Mouse (Mus musculus) T-helper 17 cell (primary cell): ENCODE measurements around the gene Trim41.

ENCODE experiments used
- in situ Hi-C, 2 experiments: fragments of 300-600 bp; cut with MboI, MseI; formaldehyde crosslinking; loops; 1 replicate in 1 of 2; 2 replicates in 1 of 2; pipeline ENCODE4 v1.15.1; 2025; ENCODE audit warnings: high pct_unique_total_duplicates in 2 of 2

Gene Trim41

DNA sequence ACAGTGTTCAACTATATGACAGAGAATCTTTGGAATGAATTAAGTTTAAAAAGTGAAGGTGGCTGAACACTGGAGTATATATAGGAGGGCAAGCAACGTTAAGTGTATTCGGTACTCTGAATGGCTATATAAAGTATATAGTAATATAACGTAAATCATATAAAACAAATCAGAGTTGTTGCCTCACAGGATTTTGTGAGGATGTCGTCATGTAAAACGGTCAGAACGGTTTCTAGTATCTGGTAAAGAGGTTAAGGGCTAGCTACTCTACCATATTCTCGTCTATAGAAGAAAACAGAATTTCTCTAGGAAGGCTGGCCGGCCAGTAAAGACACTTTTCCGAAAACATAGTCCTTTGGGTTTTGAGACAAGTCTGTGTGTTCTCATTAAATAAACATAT lies 641 bp upstream of the Trim41 start:
- in situ Hi-C loops = loop anchor here in 1 of 2 experiments (25.0 kb wide), 1 partner anchor 895 kb away; the partner anchor contains the start of gene Cnot6

GRCm38 (mm10) chr11:48816281-48816781 lies 822 bp downstream of the Trim41 start:
- in situ Hi-C loops = loop anchor here in 1 of 2 experiments (25.0 kb wide), 1 partner anchor 896 kb away; the partner anchor contains the start of gene Cnot6

GRCm38 (mm10) chr11:48815851-48816250 lies 1.3 kb downstream of the Trim41 start:
- in situ Hi-C loops = loop anchor here in 1 of 2 experiments (25.0 kb wide), 1 partner anchor 896 kb away; the partner anchor contains the start of gene Cnot6

- in situ Hi-C loops = loop anchor here in 1 of 2 experiments (25.0 kb wide), 1 partner anchor 899 kb away; the partner anchor contains the start of gene Cnot6
Measured at GRCm38 (mm10) chr11:48813782-48814181, 3.4 kb downstream of the Trim41 start.

DNA sequence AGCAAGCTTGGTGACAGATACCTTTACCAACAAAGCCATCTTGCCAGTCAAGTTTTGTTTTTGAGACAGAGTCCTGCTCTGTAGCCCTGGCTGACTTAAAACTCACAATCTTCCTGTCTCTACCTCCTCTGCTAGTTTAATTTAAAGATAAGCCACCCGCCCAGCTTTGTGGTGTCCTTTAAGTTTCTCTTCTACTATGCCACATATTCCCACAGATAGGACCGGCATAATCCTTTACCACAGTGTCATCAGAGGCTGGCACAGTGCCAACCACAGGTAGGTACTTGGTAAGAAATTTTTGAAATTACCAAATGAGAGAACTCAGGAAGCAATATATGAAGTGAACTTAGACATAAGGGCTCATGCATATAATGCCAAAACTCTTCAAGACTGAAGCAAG lies 7.0 kb downstream of the Trim41 start:
- in situ Hi-C loops = loop anchor here in 1 of 2 experiments (25.0 kb wide), 1 partner anchor 902 kb away; the partner anchor contains the start of gene Cnot6

GRCm38 (mm10) chr11:48809434-48809830 lies 7.7 kb downstream of the Trim41 start:
- in situ Hi-C loops = loop anchor here (10.0 to 25.0 kb wide), 2 partner anchors 395 to 903 kb away; partner anchors contain the start of genes Cnot6 (in 1 of the 2) and Zfp62 (in 1 of the 2)

DNA sequence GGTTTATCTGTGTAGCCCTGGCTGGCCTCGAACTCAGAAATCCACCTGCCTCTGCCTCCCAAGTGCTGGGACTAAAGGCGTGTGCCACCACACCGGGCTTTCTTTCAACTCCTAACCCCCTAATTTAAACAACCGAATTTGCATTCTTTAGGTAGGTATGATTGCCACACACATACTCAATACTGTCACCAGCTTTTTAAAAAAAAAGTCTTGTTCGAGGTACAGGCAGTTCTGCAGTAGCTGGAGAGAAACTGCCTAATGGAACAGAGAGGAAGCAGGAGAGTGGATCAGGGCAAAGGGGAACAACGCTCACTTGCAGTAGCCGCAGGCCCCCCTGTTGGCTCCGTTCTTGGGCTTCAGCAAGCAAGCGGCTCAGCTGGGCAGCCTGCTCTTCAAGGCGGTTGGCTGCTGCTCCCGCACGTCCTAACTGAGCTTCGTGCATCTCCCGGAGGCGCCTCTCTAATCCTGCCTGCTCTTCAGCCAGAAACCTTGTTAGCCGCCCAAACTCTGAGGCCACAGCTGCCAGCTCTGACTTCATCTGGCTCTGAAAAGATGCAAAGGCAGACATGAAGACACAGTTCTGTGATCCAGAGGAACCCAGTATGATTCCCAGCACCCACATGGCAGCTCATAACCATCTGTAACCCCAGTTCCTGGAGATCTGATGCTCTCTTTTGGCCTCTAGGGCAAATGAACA lies 8.3 kb downstream of the Trim41 start:
- in situ Hi-C loops = loop anchor here (10.0 to 25.0 kb wide), 2 partner anchors 396 to 903 kb away; partner anchors contain the start of genes Cnot6 (in 1 of the 2) and Zfp62 (in 1 of the 2)

- in situ Hi-C loops = loop anchor here (10.0 to 25.0 kb wide), 2 partner anchors 397 to 904 kb away; partner anchors contain the start of genes Cnot6 (in 1 of the 2) and Zfp62 (in 1 of the 2)
Measured at GRCm38 (mm10) chr11:48808304-48808646, 8.9 kb downstream of the Trim41 start.

DNA sequence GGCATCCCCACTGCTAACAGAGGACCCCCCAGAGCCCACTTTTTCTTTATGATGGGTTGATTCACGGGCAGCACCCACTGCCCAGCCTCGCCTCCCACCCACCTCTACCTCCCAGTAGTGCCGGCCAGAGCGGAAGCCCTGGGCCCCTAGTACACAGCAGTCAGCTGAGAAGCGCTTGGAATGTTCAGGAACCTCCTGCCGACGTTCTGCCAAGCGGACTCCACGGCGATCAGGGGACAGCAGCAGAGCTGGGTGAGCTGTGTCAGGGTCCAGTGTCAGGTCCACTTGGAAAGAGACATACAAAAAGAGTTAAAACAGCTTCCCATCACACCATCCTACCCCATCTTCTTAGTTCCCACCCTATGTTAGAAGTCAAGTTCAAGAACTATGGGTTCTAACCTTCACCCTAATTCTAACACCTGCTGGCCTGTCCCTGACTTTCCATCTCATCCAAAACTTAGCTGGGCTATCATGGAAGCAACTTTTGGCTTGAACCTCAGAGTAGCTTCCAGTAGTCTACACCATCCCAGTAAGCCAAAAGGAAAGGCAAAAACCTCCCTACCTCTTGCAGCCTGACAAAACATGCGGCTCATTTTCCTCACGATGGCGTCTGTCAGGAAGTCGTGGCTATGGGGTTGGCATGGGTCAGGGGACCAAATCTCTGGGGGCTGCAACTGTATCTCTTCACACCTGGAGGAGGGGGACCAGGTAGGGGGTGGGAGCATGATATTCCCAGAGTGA lies 9.4 kb downstream of the Trim41 start:
- in situ Hi-C loops = loop anchor here (10.0 to 25.0 kb wide), 2 partner anchors 397 to 905 kb away; partner anchors contain the start of genes Cnot6 (in 1 of the 2) and Zfp62 (in 1 of the 2)

DNA sequence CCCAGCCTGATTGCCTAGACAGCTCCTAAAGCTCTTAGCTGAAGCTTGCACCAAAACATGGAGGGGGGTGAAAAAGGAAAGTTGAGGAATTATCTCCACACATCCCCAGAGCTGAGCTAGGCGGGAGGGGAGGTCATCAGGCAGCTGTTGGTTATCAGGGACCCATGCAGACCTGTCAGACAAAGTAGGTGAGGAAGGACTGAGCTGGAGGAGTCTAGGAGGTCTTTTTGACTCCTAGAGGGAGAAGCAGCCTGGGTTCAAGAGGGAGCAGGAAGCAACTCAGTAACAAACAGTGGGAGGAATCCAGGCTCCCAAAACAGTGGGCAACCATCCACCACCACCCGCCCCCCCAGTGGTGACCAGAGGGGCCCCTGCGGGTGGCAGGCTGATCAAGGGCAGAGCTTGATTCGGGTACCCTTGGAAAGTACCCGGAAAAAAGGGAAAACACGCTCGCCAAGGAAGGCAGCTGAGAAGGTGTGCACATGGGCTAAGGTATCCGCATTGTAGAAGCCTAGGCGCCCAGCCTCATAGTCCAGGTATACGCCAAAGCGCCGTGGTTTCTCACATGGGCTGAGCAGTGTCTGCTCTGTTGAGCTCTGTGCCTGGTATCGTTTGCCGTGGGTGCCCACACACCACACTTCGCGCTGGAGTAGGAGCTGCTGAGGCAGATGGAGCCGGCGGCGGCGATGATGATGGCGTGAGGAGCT lies 10.1 kb downstream of the Trim41 start:
- in situ Hi-C loops = loop anchor here (10.0 to 25.0 kb wide), 2 partner anchors 398 to 905 kb away; partner anchors contain the start of genes Cnot6 (in 1 of the 2) and Zfp62 (in 1 of the 2)

GRCm38 (mm10) chr11:48804922-48805321 lies 12.2 kb downstream of the Trim41 start:
- in situ Hi-C loops = loop anchor here (10.0 to 25.0 kb wide), 2 partner anchors 400 to 907 kb away; partner anchors contain the start of genes Cnot6 (in 1 of the 2) and Zfp62 (in 1 of the 2)

GRCm38 (mm10) chr11:48803988-48804387 lies 13.2 kb downstream of the Trim41 start:
- in situ Hi-C loops = loop anchor here (10.0 to 25.0 kb wide), 2 partner anchors 401 to 908 kb away; partner anchors contain the start of genes Cnot6 (in 1 of the 2) and Zfp62 (in 1 of the 2)

- in situ Hi-C loops = loop anchor here (10.0 to 25.0 kb wide), 2 partner anchors 403 to 910 kb away; partner anchors contain the start of genes Cnot6 (in 1 of the 2) and Zfp62 (in 1 of the 2)
Measured at GRCm38 (mm10) chr11:48801831-48802772, 15.1 kb downstream of the Trim41 start.

DNA sequence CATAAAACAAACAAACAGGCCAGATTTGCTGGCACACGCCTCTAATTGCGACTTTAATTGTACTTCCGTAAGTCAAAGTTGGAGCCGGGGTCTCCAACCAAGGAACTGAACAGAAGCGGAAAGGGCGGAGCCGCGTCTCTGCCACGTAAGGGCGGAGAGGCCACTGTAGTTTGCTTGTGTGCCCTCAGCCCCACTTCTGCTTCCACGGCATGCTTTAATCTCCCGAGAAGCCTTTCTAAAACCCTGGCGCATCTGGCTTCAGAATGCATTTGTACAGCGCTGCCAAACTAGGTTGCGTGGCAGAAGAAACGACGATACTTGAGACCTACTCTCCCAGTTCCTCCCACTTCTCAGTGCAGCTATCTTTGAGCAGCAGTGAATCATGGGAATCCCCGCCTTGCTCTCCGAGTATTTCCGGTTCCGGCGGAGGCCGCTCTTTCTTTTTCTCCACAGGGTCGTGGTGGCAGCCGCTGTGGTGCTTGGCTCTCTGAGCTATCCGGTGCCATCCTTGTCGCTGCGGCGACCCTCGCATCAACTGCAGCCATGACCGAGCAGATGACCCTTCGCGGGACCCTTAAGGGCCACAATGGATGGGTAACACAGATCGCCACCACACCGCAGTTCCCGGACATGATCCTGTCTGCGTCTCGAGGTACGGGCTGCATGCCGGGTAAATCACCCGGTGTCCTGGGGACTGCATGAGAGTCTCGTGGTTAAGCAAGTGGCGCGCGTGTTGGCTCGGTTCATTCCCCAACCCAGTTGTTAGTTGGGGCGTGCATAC lies 17.0 kb downstream of the Trim41 start, which contains the start of gene Rack1:
Rack1 (plus strand) TSS at position 412 of the 781 bp plus-strand sequence.
- in situ Hi-C loops = loop anchor here (5.0 to 25.0 kb wide), 3 partner anchors 402 to 912 kb away; partner anchors contain the start of genes Zfp62 (in 2 of the 2) and Cnot6 (in 1 of the 2)

GRCm38 (mm10) chr11:48798984-48799920 lies 17.9 kb downstream of the Trim41 start:
- in situ Hi-C loops = loop anchor here in 1 of 2 experiments (5.0 kb wide), 1 partner anchor 403 kb away; the partner anchor contains the start of gene Zfp62

DNA sequence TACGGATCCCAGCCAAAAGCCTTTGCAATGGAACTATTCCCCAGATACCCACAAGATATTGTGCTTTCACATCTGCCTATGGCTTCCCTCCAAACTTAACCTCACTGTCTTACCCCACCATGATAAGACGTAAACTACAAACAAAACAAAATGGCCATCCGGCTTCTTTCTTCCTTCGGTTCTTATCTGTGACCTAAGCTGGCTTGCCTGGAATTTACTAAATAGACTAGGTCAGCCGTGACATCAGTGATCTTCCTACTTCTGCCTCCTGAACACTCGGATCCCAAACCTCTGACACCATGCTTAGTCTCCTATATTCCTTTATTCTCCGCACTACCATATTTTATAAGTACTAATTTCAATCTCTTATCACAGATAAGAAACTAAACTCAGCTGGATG lies 18.8 kb downstream of the Trim41 start:
- in situ Hi-C loops = loop anchor here in 1 of 2 experiments (5.0 kb wide), 1 partner anchor 404 kb away; the partner anchor contains the start of gene Zfp62

GRCm38 (mm10) chr11:48797287-48797686 lies 19.9 kb downstream of the Trim41 start:
- in situ Hi-C loops = loop anchor here in 1 of 2 experiments (5.0 kb wide), 1 partner anchor 405 kb away; the partner anchor contains the start of gene Zfp62
